Mouse (Mus musculus): ENCODE measurements around the gene Plod1. TPM values are rescaled to one million over a fixed set of nuclear protein-coding genes. Genes with fewer than 3 reads are reported as not detected.

The Plod1 gene
- polyA plus RNA-seq, 1 experiment from 2014 or later = 20.4 TPM

- no peaks in the 10 kb centered on the region for H3K27me3 ChIP-seq
- WGBS = under 1% methylated on average over 8 of the region's 8 CpGs
- no peaks in the 10 kb centered on the region for H3K9me3 ChIP-seq
- ATAC-seq = no peak; the same call in none of the 2 replicates
- peaks cover 23% of the 10 kb centered on the region for H3K36me3 ChIP-seq
- H3K4me2 ChIP-seq (replicated peaks) = peak overlapping the region; percentile 56
- H3K9ac ChIP-seq (replicated peaks) = peak overlapping the region; percentile 83; the same call in 1 of the 2 replicates
- H3K4me3 ChIP-seq (replicated peaks) = peak overlapping the region; percentile 79
- peaks cover 16% of the 10 kb centered on the region for H3K4me1 ChIP-seq (replicated peaks)
- H3K27ac ChIP-seq = peak overlapping the region; percentile 78
Measured at GRCm38 (mm10) chr4:147905090-147905659, 31.4 kb downstream of the Plod1 start.

- no peaks in the 10 kb centered on the region for H3K27me3 ChIP-seq
- peaks cover 16% of the 10 kb centered on the region for H3K4me1 ChIP-seq (replicated peaks)
- H3K4me2 ChIP-seq (replicated peaks) = peak within 1 kb of the TSS; percentile 66
- no peaks in the 10 kb centered on the region for H3K9me3 ChIP-seq
- H3K27ac ChIP-seq = peak within 1 kb of the TSS; percentile 78
- peak; percentile 93 for ATAC-seq
- peak within 1 kb of the TSS; percentile 83 for H3K9ac ChIP-seq (replicated peaks)
- peaks cover 30% of the 10 kb centered on the region for H3K36me3 ChIP-seq
- WGBS = under 1% methylated on average over 48 of the region's 59 CpGs
- peak within 1 kb of the TSS; percentile 79 for H3K4me3 ChIP-seq (replicated peaks)
Measured at GRCm38 (mm10) chr4:147904313-147905089, 32.1 kb downstream of the Plod1 start, which contains the start of gene Mfn2. Gene Mfn2, minus strand, starts transcription at chr4:147904704.

- peak overlapping the region; percentile 66 for H3K4me2 ChIP-seq (replicated peaks)
- no peaks in the 10 kb centered on the region for H3K9me3 ChIP-seq
- no peak for ATAC-seq
- 88% methylated on average over 3 of the region's 3 CpGs for WGBS
- no peaks in the 10 kb centered on the region for H3K27me3 ChIP-seq
- no peak overlapping the region for H3K27ac ChIP-seq
- H3K4me3 ChIP-seq (replicated peaks) = peak overlapping the region; percentile 79
- H3K36me3 ChIP-seq = peaks cover 39% of the 10 kb centered on the region
- peaks cover 16% of the 10 kb centered on the region for H3K4me1 ChIP-seq (replicated peaks)
- peak overlapping the region; percentile 83 for H3K9ac ChIP-seq (replicated peaks)
Measured at GRCm38 (mm10) chr4:147903601-147904000, 33.0 kb downstream of the Plod1 start.

GRCm38 (mm10) chr4:147902906-147903500 is 33.6 kb downstream of the Plod1 start:
- Histone ChIP-seq H3K4me3 (replicated peaks) (0 out of 2 replicates have a peak overlapping the region, but pooled peaks have one; percentile 79), H3K4me2 (replicated peaks) (peak overlapping the region; percentile 66; the same call in 1 of the 2 replicates)
- 92% methylated on average over 12 of the region's 12 CpGs for WGBS

GRCm38 (mm10) chr4:147900452-147900851 is 36.1 kb downstream of the Plod1 start:
- no peak overlapping the region for H3K4me3 ChIP-seq (replicated peaks)
- WGBS = 87% methylated on average over 7 of the region's 7 CpGs
- no peak overlapping the region for H3K9ac ChIP-seq (replicated peaks)
- H3K4me1 ChIP-seq (replicated peaks) = peaks cover 16% of the 10 kb centered on the region
- no peaks in the 10 kb centered on the region for H3K9me3 ChIP-seq
- no peaks in the 10 kb centered on the region for H3K27me3 ChIP-seq
- ATAC-seq = no peak
- no peak overlapping the region for H3K27ac ChIP-seq
- no peak overlapping the region for H3K4me2 ChIP-seq (replicated peaks)
- peaks cover 71% of the 10 kb centered on the region for H3K36me3 ChIP-seq

More at GRCm38 (mm10) chr4:147902906-147903500, 33.6 kb downstream of the Plod1 start:
- Histone ChIP-seq H3K27ac (no peak overlapping the region), H3K9ac (replicated peaks) (no peak overlapping the region), H3K36me3 (peaks cover 45% of the 10 kb centered on the region), H3K4me1 (replicated peaks) (peaks cover 16% of the 10 kb centered on the region), H3K27me3 (no peaks in the 10 kb centered on the region), H3K9me3 (no peaks in the 10 kb centered on the region)
- no peak for ATAC-seq

GRCm38 (mm10) chr4:147897348-147897747 is 39.2 kb downstream of the Plod1 start:
- no peaks in the 10 kb centered on the region for H3K4me1 ChIP-seq (replicated peaks)
- no peak for ATAC-seq
- no peak overlapping the region for H3K4me3 ChIP-seq (replicated peaks)
- H3K27ac ChIP-seq = no peak overlapping the region
- 86% methylated on average over 3 of the region's 3 CpGs for WGBS
- H3K4me2 ChIP-seq (replicated peaks) = no peak overlapping the region
- no peaks in the 10 kb centered on the region for H3K27me3 ChIP-seq
- H3K9ac ChIP-seq (replicated peaks) = no peak overlapping the region
- peaks cover 91% of the 10 kb centered on the region for H3K36me3 ChIP-seq
- no peaks in the 10 kb centered on the region for H3K9me3 ChIP-seq

- no peak overlapping the region for H3K27ac ChIP-seq
- H3K4me2 ChIP-seq (replicated peaks) = no peak overlapping the region
- no peak overlapping the region for H3K9ac ChIP-seq (replicated peaks)
- H3K4me1 ChIP-seq (replicated peaks) = no peaks in the 10 kb centered on the region
- no peak for ATAC-seq
- H3K36me3 ChIP-seq = peaks cover 94% of the 10 kb centered on the region
- H3K4me3 ChIP-seq (replicated peaks) = no peak overlapping the region
- H3K9me3 ChIP-seq = no peaks in the 10 kb centered on the region
- 81% methylated on average over 1 of the region's 1 CpGs for WGBS
- no peaks in the 10 kb centered on the region for H3K27me3 ChIP-seq
Measured at GRCm38 (mm10) chr4:147896411-147896810, 40.2 kb downstream of the Plod1 start.

GRCm38 (mm10) chr4:147895815-147896330 is 40.7 kb downstream of the Plod1 start:
- Histone ChIP-seq H3K27ac (no peak overlapping the region), H3K9me3 (no peaks in the 10 kb centered on the region), H3K4me3 (replicated peaks) (no peak overlapping the region), H3K9ac (replicated peaks) (no peak overlapping the region), H3K4me2 (replicated peaks) (no peak overlapping the region), H3K4me1 (replicated peaks) (no peaks in the 10 kb centered on the region), H3K36me3 (peaks cover 98% of the 10 kb centered on the region), H3K27me3 (no peaks in the 10 kb centered on the region)
- ATAC-seq = no peak
- WGBS = 94% methylated on average over 4 of the region's 4 CpGs

GRCm38 (mm10) chr4:147890341-147890740 is 46.2 kb downstream of the Plod1 start:
- Histone ChIP-seq H3K36me3 (peaks cover 94% of the 10 kb centered on the region), H3K9me3 (no peaks in the 10 kb centered on the region)
- ATAC-seq = no peak

GRCm38 (mm10) chr4:147888237-147888636 is 48.3 kb downstream of the Plod1 start:
- 84% methylated on average over 4 of the region's 4 CpGs for WGBS
- H3K36me3 ChIP-seq = peaks cover 94% of the 10 kb centered on the region
- no peak for ATAC-seq

More at GRCm38 (mm10) chr4:147890341-147890740, 46.2 kb downstream of the Plod1 start:
- H3K27ac ChIP-seq = no peak overlapping the region
- no peaks in the 10 kb centered on the region for H3K27me3 ChIP-seq
- H3K9ac ChIP-seq (replicated peaks) = no peak overlapping the region
- no peak overlapping the region for H3K4me3 ChIP-seq (replicated peaks)
- H3K4me1 ChIP-seq (replicated peaks) = no peaks in the 10 kb centered on the region
- no peak overlapping the region for H3K4me2 ChIP-seq (replicated peaks)
- 86% methylated on average over 6 of the region's 6 CpGs for WGBS

GRCm38 (mm10) chr4:147887277-147887676 is 49.3 kb downstream of the Plod1 start:
- Histone ChIP-seq H3K4me1 (replicated peaks) (no peaks in the 10 kb centered on the region), H3K9me3 (no peaks in the 10 kb centered on the region), H3K36me3 (peaks cover 94% of the 10 kb centered on the region), H3K4me2 (replicated peaks) (no peak overlapping the region), H3K9ac (replicated peaks) (no peak overlapping the region), H3K4me3 (replicated peaks) (no peak overlapping the region), H3K27ac (no peak overlapping the region), H3K27me3 (no peaks in the 10 kb centered on the region)
- ATAC-seq = no peak
- WGBS = 97% methylated on average over 7 of the region's 7 CpGs

More at GRCm38 (mm10) chr4:147888237-147888636, 48.3 kb downstream of the Plod1 start:
- no peaks in the 10 kb centered on the region for H3K27me3 ChIP-seq
- H3K4me3 ChIP-seq (replicated peaks) = no peak overlapping the region
- no peak overlapping the region for H3K9ac ChIP-seq (replicated peaks)
- H3K4me1 ChIP-seq (replicated peaks) = no peaks in the 10 kb centered on the region
- no peaks in the 10 kb centered on the region for H3K9me3 ChIP-seq
- H3K4me2 ChIP-seq (replicated peaks) = no peak overlapping the region
- no peak overlapping the region for H3K27ac ChIP-seq

GRCm38 (mm10) chr4:147886158-147886557 is 50.4 kb downstream of the Plod1 start:
- Histone ChIP-seq H3K4me1 (replicated peaks) (no peaks in the 10 kb centered on the region), H3K9me3 (no peaks in the 10 kb centered on the region), H3K4me2 (replicated peaks) (no peak overlapping the region), H3K4me3 (replicated peaks) (no peak overlapping the region), H3K27me3 (no peaks in the 10 kb centered on the region), H3K36me3 (peaks cover 94% of the 10 kb centered on the region), H3K27ac (no peak overlapping the region), H3K9ac (replicated peaks) (no peak overlapping the region)
- no peak for ATAC-seq
- 94% methylated on average over 12 of the region's 12 CpGs for WGBS
